Mouse (Mus musculus) embryonic facial prominence, embryonic 14.5 days (tissue): ENCODE results near the gene Fer. TPM values are rescaled to one million over a fixed set of nuclear protein-coding genes. Genes with fewer than 3 reads are reported as not detected.

Experiments
- ATAC-seq: fragments of 200-750 bp; cut with Nextera tagmentation; 2 replicates; pipeline ENCODE4 v1.8.0; 2017; ENCODE audit warnings: low read depth, moderate number of reproducible peaks, moderate TSS enrichment
- DNase-seq: peaks from one replicate; pipeline ENCODE4 v3.0.0-alpha.2; 2015; ENCODE audit warnings: low spot score
- H3K27ac ChIP-seq: fragments of 300-500 bp; sonication (generic); replicated peaks from 2 replicates; pipeline ENCODE4 v1.5.1; 2014; ENCODE audit warnings: low read depth, mild to moderate bottlenecking, low read length, moderate library complexity
- H3K27me3 ChIP-seq: fragments of 300-500 bp; sonication (generic); replicated peaks from 2 replicates; pipeline ENCODE4 v1.6.1; 2014; ENCODE audit warnings: low read length; ENCODE audit not compliant: control insufficient read depth, insufficient read depth
- H3K36me3 ChIP-seq: fragments of 300-500 bp; sonication (generic); 2 replicates; pipeline ENCODE4 v1.6.1; 2014; ENCODE audit warnings: low read length, mixed read lengths; ENCODE audit not compliant: control insufficient read depth, insufficient read depth
- H3K4me1 ChIP-seq: fragments of 300-500 bp; sonication (generic); 2 replicates; pipeline ENCODE4 v1.6.1; 2014; ENCODE audit warnings: antibody characterized with exemption, low read length; ENCODE audit not compliant: control insufficient read depth, insufficient read depth
- H3K4me2 ChIP-seq: fragments of 300-500 bp; sonication (generic); 2 replicates; pipeline ENCODE4 v1.6.1; 2014; ENCODE audit warnings: low read depth, mild to moderate bottlenecking, low read length, moderate library complexity, mixed read lengths
- H3K4me3 ChIP-seq: fragments of 300-500 bp; sonication (generic); 2 replicates; pipeline ENCODE4 v1.5.1; 2014; ENCODE audit warnings: low read depth, mild to moderate bottlenecking, low read length
- H3K9ac ChIP-seq: fragments of 300-500 bp; sonication (generic); 2 replicates; pipeline ENCODE4 v1.6.1; 2014; ENCODE audit warnings: low read depth, mild to moderate bottlenecking, low read length, moderate library complexity, mixed read lengths
- H3K9me3 ChIP-seq: fragments of 300-500 bp; sonication (generic); 2 replicates; pipeline ENCODE4 v1.6.1; 2016; ENCODE audit warnings: low read length; ENCODE audit not compliant: control insufficient read depth
- WGBS: fragments of 180-500 bp; shearing (Covaris S2); extraction: QIAGEN DNeasy Blood & Tissue Kit; methylation state at CpG from one replicate; pipeline ENCODE4 v1.1.7; 2014; 5-methylcytosine and 5-hydroxymethylcytosine counted together
- polyA plus RNA-seq: library from polyadenylated mRNA; unstranded; fragments of >200 nt; fragmentation: Nextera tagmentation; extraction: Ambion mirVana; gene quantifications from 2 replicates; pipeline ENCODE4 v1.2.1, GENCODE M21; 2014

Fer gene
- polyA plus RNA-seq, 1 experiment from 2014 or later = 33.1 TPM

DNA sequence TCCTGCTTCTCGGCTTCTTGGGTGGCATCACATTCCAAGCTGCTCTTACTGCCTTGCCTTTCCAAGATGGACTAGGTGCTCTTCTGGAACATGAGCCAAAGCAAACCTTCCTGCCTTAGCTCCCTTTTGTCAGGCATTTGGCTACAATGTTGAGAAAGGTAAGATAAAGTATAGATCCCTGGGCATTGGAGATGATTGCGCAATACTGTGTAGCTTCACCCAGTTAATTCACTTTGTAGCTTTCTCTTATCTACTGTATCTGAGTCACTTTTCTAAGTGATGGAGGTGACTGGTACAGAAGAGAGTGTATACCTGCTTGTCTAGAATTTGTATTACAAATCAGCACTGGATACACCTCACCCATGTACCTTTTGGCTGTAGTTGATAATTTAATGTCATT lies 24.1 kb downstream of the Fer start:
- Histone ChIP-seq H3K4me2 (no peak overlapping the region), H3K4me3 (no peak overlapping the region), H3K36me3 (no peaks in the 10 kb centered on the region), H3K9me3 (no peaks in the 10 kb centered on the region), H3K4me1 (no peaks in the 10 kb centered on the region), H3K9ac (no peak overlapping the region), H3K27me3 (no peaks in the 10 kb centered on the region), H3K27ac (no peak overlapping the region)
- 89% methylated on average over 2 of the region's 2 CpGs for WGBS
- DNase-seq (no peak), ATAC-seq (no peak)

DNA sequence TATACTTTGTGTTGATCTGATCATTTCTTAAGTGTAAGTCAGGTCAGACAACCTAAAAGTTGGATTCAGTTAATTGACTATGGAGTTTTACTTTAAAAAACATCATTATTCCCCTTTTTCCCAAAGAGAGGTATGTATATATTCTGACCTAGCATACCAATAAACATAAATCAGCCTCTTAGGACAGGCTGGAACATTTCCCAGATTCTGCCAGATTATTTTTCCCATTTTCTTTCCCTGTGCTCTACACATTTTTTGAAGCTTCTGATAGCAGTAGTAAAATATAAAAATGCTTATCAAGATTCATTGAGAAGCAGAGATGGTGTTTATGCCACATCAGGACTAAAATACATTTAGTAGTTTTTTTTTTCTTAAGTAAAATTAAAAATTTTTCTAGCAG lies 27.7 kb downstream of the Fer start:
- no peak overlapping the region for H3K9ac ChIP-seq
- H3K27ac ChIP-seq = no peak overlapping the region
- H3K36me3 ChIP-seq = no peaks in the 10 kb centered on the region
- no peak overlapping the region for H3K4me3 ChIP-seq
- no peak overlapping the region for H3K4me2 ChIP-seq
- no peaks in the 10 kb centered on the region for H3K4me1 ChIP-seq
- H3K27me3 ChIP-seq = no peaks in the 10 kb centered on the region
- no peak for DNase-seq
- no peaks in the 10 kb centered on the region for H3K9me3 ChIP-seq
- no peak for ATAC-seq

DNA sequence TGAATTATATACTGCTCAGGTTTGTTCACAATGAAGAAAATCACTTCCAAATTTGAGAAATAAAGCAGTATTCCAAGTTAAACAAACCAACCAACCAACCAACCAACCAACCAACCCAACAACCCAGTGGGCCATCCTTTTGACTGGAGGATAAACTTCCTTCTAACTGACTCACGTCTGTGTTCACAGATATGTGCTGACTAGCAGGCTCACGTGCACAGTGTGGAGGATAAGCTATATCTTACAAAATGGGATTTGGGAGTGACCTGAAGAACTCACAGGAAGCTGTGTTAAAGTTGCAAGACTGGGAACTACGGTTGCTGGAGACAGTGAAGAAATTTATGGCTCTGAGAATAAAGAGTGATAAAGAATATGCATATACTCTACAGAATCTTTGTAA lies 33.0 kb downstream of the Fer start:
- no peak overlapping the region for H3K27ac ChIP-seq
- 88% methylated on average over 3 of the region's 3 CpGs for WGBS
- H3K27me3 ChIP-seq = no peaks in the 10 kb centered on the region
- no peaks in the 10 kb centered on the region for H3K4me1 ChIP-seq
- ATAC-seq (no peak), DNase-seq (no peak)
- H3K9me3 ChIP-seq = no peaks in the 10 kb centered on the region
- H3K4me2 ChIP-seq = no peak overlapping the region
- no peak overlapping the region for H3K9ac ChIP-seq
- 0 out of 2 replicates have a peak, but pooled peaks cover 6% of the 10 kb centered on the region for H3K36me3 ChIP-seq
- no peak overlapping the region for H3K4me3 ChIP-seq

DNA sequence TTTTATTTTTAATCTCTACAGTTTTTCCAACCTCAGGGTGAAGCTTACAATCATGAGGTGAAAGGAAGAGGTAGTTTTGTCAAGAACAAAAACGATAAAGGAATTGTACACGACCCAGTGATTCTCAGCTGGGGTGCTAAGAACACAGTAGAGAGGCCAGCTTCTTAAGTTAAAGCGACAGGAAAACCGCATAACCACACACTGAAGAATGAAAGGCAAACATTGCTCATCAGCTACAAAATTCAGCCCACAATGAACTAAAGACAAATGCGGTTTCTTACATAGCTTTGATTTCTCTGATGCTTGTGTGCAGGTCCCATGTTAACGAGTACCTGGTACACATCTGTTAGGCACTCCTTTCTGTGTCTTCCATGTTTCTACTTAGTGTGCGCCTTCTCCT lies 34.2 kb downstream of the Fer start:
- DNase-seq (no peak), ATAC-seq (no peak)
- no peak overlapping the region for H3K27ac ChIP-seq
- no peak overlapping the region for H3K4me2 ChIP-seq
- H3K9ac ChIP-seq = no peak overlapping the region
- no peak overlapping the region for H3K4me3 ChIP-seq
- H3K9me3 ChIP-seq = no peaks in the 10 kb centered on the region
- WGBS = 83% methylated on average over 7 of the region's 7 CpGs
- H3K27me3 ChIP-seq = no peaks in the 10 kb centered on the region
- H3K36me3 ChIP-seq = 0 out of 2 replicates have a peak, but pooled peaks cover 8% of the 10 kb centered on the region
- no peaks in the 10 kb centered on the region for H3K4me1 ChIP-seq

GRCm38 (mm10) chr17:63909297-63909696 lies 46.4 kb downstream of the Fer start:
- Histone ChIP-seq H3K9me3 (peaks cover 9% of the 10 kb centered on the region; the same call in 1 of the 2 replicates), H3K27me3 (no peaks in the 10 kb centered on the region), H3K27ac (no peak overlapping the region), H3K9ac (no peak overlapping the region), H3K36me3 (peaks cover 10% of the 10 kb centered on the region; the same call in 1 of the 2 replicates), H3K4me2 (no peak overlapping the region), H3K4me3 (no peak overlapping the region), H3K4me1 (no peaks in the 10 kb centered on the region)
- ATAC-seq (no peak), DNase-seq (no peak)
- WGBS = 97% methylated on average over 4 of the region's 4 CpGs

GRCm38 (mm10) chr17:63921601-63922203 lies 58.8 kb downstream of the Fer start:
- Histone ChIP-seq H3K9me3 (no peaks in the 10 kb centered on the region), H3K27me3 (no peaks in the 10 kb centered on the region), H3K4me3 (no peak overlapping the region), H3K36me3 (peaks cover 7% of the 10 kb centered on the region; the same call in 1 of the 2 replicates), H3K9ac (no peak overlapping the region), H3K4me1 (no peaks in the 10 kb centered on the region), H3K27ac (no peak overlapping the region), H3K4me2 (no peak overlapping the region)
- ATAC-seq = no peak
- 67% methylated on average over 6 of the region's 6 CpGs for WGBS
- DNase-seq = no peak

GRCm38 (mm10) chr17:63925581-63925980 lies 62.7 kb downstream of the Fer start:
- Histone ChIP-seq H3K4me2 (no peak overlapping the region), H3K4me1 (no peaks in the 10 kb centered on the region), H3K9ac (no peak overlapping the region), H3K36me3 (peaks cover 5% of the 10 kb centered on the region; the same call in 1 of the 2 replicates), H3K27ac (no peak overlapping the region), H3K27me3 (no peaks in the 10 kb centered on the region), H3K9me3 (no peaks in the 10 kb centered on the region), H3K4me3 (no peak overlapping the region)
- DNase-seq = peak; percentile 22
- no peak for ATAC-seq
- 71% methylated on average over 3 of the region's 3 CpGs for WGBS

GRCm38 (mm10) chr17:63930634-63931033 lies 67.8 kb downstream of the Fer start:
- H3K27me3 ChIP-seq = no peaks in the 10 kb centered on the region
- H3K27ac ChIP-seq = no peak overlapping the region
- ATAC-seq = no peak
- H3K9me3 ChIP-seq = no peaks in the 10 kb centered on the region
- 0 out of 2 replicates have a peak, but pooled peaks cover 16% of the 10 kb centered on the region for H3K36me3 ChIP-seq
- H3K4me3 ChIP-seq = no peak overlapping the region
- no peaks in the 10 kb centered on the region for H3K4me1 ChIP-seq
- WGBS = 61% methylated on average over 4 of the region's 4 CpGs
- H3K9ac ChIP-seq = no peak overlapping the region
- no peak for DNase-seq
- no peak overlapping the region for H3K4me2 ChIP-seq

DNA sequence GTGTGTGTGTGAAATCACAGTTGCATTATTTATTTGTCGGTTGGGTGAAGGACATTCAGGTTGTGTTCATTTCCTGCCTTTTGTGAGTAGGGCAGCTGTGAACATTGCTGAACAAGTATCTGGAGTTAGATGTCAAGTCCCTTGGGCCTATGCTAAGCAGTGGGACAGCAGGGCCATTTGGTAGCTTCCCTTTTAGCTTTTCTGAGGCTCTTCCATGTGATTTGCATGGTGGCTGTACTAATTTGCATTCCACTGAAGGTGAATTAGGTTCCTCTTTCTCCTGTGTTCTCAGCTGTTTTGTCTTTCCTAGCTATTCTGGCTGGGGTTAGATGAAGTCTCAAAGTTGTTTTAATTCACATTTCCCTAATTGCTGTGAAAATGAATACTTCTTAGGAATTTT lies 68.7 kb downstream of the Fer start:
- H3K9me3 ChIP-seq = no peaks in the 10 kb centered on the region
- DNase-seq (peak; percentile 13), ATAC-seq (no peak)
- H3K4me2 ChIP-seq = no peak overlapping the region
- H3K27ac ChIP-seq = no peak overlapping the region
- no peaks in the 10 kb centered on the region for H3K4me1 ChIP-seq
- H3K36me3 ChIP-seq = 0 out of 2 replicates have a peak, but pooled peaks cover 18% of the 10 kb centered on the region
- H3K9ac ChIP-seq = no peak overlapping the region
- no peaks in the 10 kb centered on the region for H3K27me3 ChIP-seq
- H3K4me3 ChIP-seq = no peak overlapping the region
- 71% methylated on average over 1 of the region's 1 CpGs for WGBS
